Mouse (Mus musculus) kidney, adult 11 months (tissue): ENCODE data around the gene Rangap1.
"Not testable (repeated sequence)": the region's sequence is repeated elsewhere in the genome, so short reads cannot be mapped to it uniquely, and the experiment has no call there.

Source experiments
- DNase-seq: peaks from one replicate; pipeline ENCODE4 v3.0.0; 2022

The Rangap1 gene

GRCm38 (mm10) chr15:81744992-81745600 lies at the start of gene Rangap1, which contains the start of gene Zc3h7b:
Gene Rangap1, minus strand, starts transcription at chr15:81745530.
Gene Zc3h7b, plus strand, starts transcription at chr15:81745057.
- peak; percentile 66 for DNase-seq

- no peak for DNase-seq
Observed at GRCm38 (mm10) chr15:81792444-81792843, 47.1 kb upstream of the Rangap1 start.

GRCm38 (mm10) chr15:81787525-81787924 lies 42.2 kb upstream of the Rangap1 start:
- no peak for DNase-seq

GRCm38 (mm10) chr15:81785701-81786100 lies 40.4 kb upstream of the Rangap1 start:
- DNase-seq: no peak

GRCm38 (mm10) chr15:81784762-81785161 lies 39.4 kb upstream of the Rangap1 start:
- no peak for DNase-seq

- no peak for DNase-seq
Observed at GRCm38 (mm10) chr15:81781816-81782215, 36.5 kb upstream of the Rangap1 start.

- no peak for DNase-seq
Observed at GRCm38 (mm10) chr15:81776631-81777422, 31.5 kb upstream of the Rangap1 start.

GRCm38 (mm10) chr15:81774505-81775171 lies 29.3 kb upstream of the Rangap1 start:
- peak; percentile 88 for DNase-seq

GRCm38 (mm10) chr15:81772431-81773120 lies 27.2 kb upstream of the Rangap1 start:
- no peak for DNase-seq

GRCm38 (mm10) chr15:81769037-81769436 lies 23.7 kb upstream of the Rangap1 start:
- DNase-seq: no peak

- no peak for DNase-seq
Observed at GRCm38 (mm10) chr15:81766439-81766838, 21.1 kb upstream of the Rangap1 start.

GRCm38 (mm10) chr15:81765651-81766050 lies 20.3 kb upstream of the Rangap1 start:
- no peak for DNase-seq

- no peak for DNase-seq
Observed at GRCm38 (mm10) chr15:81764573-81764972, 19.2 kb upstream of the Rangap1 start.

- no peak for DNase-seq
Observed at GRCm38 (mm10) chr15:81761959-81762358, 16.6 kb upstream of the Rangap1 start.

GRCm38 (mm10) chr15:81761381-81761780 lies 16.1 kb upstream of the Rangap1 start:
- no peak for DNase-seq

GRCm38 (mm10) chr15:81760361-81761079 lies 15.2 kb upstream of the Rangap1 start:
- peak; percentile 30 for DNase-seq

- no peak for DNase-seq
Observed at GRCm38 (mm10) chr15:81759542-81759941, 14.2 kb upstream of the Rangap1 start.

- DNase-seq: no peak
Observed at GRCm38 (mm10) chr15:81758701-81759100, 13.4 kb upstream of the Rangap1 start.

GRCm38 (mm10) chr15:81753669-81754068 lies 8.3 kb upstream of the Rangap1 start:
- DNase-seq: no peak

- DNase-seq: peak; percentile 74
Observed at GRCm38 (mm10) chr15:81749742-81750141, 4.4 kb upstream of the Rangap1 start.

- DNase-seq: peak; percentile 28
Observed at GRCm38 (mm10) chr15:81745601-81746114, 328 bp upstream of the Rangap1 start.

- DNase-seq: not testable (repeated sequence)
Observed at GRCm38 (mm10) chr15:81742368-81742767, 3.0 kb downstream of the Rangap1 start.
